Mouse (Mus musculus) c-Kit-positive CD71-positive TER-119-positive erythroid progenitor cells, embryonic 14.5 days (primary cell): ENCODE data around the gene Ppme1.

Source experiments
- DNase-seq: peaks from one replicate; pipeline ENCODE4 v3.0.0-alpha.2; 2013; ENCODE audit warnings: low spot score

The Ppme1 gene

DNA sequence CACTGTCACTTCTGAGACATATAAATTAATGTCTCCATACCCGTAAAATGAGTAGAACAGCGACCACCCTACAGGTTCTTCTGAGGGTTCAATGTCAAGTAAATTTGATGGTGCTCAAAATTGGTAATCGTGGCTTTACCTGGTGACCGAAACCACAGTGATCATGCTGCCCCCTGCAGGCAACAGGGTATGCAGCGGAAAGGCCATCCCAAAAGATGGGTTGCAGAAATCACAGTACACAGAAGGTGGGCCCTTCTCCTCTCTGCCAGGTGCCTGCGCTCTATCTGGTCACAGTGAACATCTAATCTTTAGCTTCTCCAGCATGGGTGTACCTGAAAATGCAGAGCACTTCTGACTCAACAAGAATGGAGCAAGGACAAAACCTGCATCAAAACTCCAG, 46.6 kb downstream of the Ppme1 start:
- no peak for DNase-seq

DNA sequence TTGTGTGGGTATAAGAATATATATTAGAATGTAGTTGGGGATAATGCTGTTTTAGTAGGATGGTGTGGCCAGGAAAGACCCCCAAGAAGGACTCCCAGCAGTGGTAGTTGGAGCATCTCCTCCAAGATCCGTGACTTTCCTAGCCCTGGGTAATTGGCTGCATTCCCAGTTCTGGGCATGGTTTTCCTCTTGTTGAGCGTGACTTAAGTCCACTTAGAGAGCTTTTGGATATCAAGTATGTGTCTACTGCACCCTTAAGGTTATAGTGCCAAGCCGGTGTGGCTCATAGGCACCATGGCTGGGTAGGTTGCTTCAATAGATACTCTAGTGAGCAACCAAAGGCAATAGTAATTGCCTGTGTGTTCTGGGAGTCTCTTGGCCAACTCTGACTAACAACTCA, 48.4 kb downstream of the Ppme1 start:
- DNase-seq: no peak

DNA sequence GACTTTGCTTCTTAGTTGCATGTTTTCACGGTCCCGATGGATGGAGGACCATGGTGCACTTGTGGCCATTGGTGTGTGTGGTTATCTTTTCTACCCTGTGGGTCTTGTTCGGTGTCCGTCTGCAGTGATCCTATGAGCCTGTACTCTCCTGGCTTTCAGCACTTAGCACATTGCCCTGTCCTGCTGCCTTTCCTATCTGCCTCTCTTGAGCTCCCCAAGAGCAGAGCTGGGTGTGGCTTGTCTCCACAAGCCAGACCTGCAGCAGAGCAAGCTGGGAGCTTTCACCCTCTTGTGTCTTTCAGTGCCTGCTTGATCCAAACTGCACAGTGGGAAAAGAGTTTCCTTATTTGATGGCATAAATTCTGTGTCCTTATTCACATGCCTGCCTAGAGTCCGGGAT, 54.6 kb downstream of the Ppme1 start:
- DNase-seq: peak; percentile 20

DNA sequence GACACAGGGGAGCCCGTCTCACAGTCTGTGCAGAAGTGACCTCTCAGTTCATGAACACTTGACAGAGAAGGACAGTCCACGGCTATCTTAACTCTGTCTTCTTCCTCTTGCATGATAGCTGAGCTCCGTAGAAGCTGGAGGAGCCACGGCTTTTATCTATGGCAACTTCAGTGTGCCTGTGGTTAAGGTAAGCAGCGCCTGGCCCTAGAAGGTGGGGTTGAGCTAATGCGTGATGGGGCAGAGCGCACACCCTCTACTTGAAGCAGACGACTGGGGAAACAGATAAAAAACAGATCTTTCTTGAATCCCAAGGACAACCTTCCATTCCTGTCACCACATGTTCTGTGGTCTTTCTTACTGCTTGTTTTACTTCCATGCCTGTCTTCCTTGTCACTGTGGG, 55.2 kb downstream of the Ppme1 start:
- no peak for DNase-seq

DNA sequence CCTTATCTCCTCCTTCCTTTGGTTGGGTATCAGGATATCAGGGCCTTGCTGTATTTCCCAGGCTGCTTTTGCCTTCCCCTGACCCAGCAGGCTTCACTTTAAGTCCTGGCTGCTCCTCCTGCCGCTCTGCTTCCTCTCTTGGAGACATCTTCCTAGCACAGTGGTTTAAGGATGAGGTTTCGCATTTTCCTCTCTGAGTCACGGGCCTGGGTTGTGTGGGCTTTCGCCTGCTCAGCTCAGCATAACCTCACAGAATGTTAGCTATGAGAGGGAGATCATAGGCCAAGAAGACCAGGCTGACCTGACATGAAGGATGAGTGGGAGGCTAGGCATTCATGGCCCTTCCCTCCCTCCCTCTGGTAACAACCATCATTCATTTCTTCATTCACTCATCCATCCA, 59.4 kb downstream of the Ppme1 start:
- no peak for DNase-seq

DNA sequence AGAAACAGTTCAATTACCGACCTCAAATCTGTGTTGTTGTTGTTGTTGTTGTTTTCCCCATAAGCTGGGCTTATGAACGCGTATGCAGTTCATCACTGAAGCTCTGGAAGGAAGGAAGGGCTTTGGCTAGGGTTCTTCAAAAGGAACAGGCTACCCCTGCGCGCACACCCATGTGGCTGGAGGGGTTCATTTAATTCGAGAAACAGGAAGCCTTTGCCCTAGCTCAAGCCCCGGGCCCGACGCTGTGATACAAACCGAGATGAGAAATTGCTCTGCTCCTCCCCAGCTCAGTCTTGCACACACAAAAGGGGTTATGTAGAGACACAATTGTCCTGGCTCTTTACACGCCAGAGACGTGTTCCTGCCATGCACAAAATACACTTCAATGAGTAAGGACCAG, 61.8 kb downstream of the Ppme1 start:
- no peak for DNase-seq

DNA sequence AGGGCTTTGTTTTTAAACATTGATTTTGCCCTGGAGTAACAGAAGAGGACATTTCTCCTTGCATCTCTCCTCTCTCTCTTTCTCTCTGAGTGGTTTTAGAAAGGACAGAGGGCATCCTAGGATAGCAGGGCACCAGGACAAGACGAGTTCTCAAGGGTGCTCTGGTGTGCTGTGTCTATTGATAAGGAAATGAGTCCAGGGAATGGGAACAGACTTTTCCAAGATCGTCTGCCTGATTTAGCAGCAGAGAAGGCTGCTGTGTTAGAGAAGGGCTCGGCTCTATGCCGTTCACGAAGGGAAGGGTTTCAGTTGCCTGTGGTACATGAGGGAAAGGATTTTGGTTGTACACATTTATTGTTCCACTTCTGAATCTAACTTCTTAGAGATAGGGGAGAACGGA, 62.4 kb downstream of the Ppme1 start:
- no peak for DNase-seq

DNA sequence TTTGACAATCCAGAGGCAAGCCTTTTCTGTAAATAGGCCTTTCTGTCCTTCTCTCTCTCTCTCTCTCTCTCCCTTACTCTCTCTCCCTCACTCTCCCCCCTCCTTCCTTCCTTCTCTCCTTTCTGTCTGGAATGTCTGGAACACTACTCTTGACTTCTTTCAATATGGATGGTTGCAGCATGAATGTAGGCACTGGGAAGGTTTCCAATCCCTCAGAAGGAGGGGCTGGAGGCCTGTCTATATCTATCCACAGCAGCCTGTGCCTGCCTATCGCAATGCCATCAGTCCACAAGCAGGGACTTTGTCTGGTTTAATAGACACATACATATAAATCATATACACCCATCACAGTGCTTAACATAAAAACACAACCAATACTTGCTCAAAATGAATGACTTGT, 62.9 kb downstream of the Ppme1 start:
- DNase-seq: no peak

DNA sequence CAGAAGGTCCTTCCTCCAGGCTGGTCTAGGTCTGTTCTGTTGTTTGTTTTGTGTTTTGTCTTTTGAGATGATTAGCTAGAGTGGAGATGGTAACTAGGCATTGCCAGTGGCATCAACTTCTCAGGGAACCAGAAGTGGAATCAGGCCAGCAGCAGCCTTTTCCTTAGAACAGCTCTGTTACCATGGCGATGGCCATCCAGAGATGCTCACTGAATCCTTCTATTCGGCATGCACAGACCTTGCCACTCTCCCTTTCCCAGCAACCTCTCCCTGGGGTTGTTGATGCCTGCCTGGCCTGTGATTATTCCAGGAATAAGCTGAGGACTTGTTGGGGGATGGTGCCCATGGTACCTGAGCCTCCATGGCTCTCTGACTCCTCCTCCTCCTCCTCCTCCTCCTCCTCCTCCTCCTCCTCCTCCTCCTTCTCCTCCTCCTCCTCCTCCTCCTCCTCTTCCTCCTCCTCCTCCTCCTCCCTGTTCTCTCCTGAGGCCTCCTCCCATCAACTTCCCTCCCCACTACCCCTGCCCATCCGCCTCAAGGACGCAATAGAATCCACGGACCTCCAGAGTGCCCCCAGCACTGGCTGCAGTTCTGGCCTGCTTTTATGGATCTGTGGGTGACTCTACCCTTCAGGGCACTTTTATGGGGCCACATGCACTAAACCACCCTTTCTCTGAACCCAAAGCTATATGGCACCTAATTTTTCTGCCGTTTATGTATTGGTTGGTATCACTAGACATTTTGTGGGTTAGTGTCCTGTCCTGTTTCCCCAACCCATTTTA, 64.0 kb downstream of the Ppme1 start:
- no peak for DNase-seq

DNA sequence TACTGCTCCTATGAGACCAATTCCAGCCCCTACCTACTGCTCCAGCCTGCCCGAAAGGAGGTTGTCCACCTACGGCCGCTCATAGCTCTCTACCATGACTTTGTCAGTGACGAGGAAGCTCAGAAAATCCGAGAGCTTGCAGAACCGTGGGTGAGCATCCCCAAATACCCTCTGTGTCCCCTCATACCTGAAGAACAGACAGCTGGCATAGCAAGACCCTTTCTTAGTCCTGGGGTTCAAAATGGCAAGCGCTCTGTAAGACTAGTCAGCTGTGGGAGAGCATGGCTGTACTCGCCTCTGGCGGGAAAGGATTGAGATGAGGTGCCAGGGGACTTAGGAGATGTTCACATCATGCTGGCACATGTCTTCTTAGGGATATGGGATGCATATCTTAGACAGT, 66.2 kb downstream of the Ppme1 start:
- DNase-seq: no peak

DNA sequence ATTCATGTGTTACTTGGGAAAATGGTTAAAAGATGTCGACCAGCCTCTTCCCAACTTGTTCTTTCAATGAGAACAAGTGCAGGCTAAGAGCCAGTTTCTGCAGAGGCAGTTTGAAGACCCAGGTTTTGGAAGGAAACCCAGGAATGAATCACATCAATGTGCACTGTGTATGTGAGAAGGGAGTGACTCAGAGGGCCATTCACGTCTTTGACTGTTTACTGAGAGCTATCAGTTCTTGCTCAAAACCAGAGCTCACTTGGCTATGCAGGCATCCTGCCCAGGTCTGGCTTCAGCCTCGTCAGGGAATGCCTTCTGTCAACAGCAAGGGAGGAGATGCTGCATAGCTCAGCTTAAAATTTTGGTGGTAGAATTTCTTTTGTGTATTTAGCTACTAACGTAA, 69.8 kb downstream of the Ppme1 start:
- no peak for DNase-seq

DNA sequence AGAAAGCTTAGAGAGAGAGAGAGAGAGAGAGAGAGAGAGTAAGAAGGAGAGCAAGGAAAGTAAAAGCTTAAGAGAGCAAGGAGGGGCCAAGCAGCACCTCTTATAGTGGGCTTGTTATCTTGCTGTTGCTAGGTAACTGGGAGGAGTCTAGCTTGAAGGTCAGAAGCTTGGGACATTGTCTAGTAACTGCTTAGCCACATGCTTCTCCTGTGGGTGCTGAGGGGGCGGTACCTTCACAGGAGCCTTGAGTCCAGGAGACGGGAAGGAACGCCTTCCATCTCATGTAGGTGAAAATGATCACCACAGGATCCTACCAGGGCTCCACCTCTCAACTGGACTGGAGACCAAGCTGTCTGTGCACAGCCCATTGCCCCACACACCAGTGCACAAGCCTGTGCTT, 70.7 kb downstream of the Ppme1 start:
- no peak for DNase-seq

DNA sequence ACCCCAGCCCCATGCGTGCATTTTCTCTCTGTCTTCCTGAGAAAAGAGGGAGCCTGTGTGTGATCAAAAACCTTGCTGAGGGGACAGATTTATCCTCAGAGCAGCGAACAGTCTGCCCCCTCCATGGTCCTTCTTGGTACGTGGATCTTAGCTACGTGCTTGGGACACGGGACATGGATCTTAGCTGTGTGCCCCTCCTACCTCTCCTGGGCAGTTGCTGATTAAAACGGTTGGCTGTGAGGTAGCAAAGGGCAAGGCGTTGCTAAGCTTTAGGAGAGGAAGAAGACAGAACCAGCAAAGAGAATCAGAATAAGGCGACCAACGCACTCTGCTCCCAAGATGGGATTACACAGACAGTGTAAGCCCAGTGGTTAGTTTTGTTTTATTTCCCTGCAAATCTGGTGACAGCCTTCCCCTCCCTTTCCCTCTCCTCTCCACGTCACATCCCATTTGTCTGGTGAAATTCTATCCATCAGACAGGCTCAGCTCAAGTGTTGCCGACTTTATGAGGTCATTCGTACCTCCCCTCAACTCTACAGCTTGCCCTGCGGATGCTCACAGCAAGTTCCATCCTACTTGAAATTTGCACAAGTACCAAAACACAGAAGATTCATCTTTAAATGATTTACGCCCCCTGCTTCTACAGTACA, 73.1 kb downstream of the Ppme1 start:
- no peak for DNase-seq

DNA sequence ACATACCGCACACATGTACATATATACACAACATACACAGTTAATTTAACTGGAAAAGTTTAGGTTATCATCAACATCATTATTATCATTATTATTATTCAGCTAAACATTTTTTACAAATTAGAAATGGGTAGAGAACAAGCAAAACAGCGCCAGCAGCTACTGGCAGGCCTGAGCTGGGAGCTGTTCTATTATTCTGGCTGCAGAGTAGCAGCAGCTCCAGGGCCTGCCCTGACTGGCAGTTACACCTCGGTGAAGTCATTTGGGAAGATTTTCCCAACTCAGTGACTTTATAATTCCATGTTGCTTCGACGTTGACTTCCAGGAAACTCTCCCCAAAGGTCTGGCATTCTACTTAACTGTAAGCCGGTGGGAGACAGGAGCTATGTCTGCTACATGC, 75.4 kb downstream of the Ppme1 start:
- no peak for DNase-seq

DNA sequence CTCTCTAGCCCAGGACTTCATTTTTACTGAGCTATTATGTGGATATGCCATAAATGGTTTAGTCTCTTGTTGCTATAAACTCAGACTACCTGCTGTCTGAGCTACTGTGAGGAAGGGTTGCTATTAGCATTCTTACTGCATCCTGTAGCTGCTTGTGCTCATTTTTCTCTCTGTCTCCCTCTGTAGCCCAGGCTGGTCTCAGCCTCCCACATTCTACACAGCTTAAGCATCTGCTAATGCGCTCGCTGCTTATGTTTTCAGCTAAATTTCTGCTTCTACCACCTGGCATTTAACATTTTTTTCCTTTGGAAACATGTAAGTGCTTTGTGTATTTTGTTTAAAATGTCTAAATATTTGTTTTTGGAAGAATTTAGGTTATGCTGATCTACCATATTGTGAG, 76.4 kb downstream of the Ppme1 start:
- DNase-seq: no peak

DNA sequence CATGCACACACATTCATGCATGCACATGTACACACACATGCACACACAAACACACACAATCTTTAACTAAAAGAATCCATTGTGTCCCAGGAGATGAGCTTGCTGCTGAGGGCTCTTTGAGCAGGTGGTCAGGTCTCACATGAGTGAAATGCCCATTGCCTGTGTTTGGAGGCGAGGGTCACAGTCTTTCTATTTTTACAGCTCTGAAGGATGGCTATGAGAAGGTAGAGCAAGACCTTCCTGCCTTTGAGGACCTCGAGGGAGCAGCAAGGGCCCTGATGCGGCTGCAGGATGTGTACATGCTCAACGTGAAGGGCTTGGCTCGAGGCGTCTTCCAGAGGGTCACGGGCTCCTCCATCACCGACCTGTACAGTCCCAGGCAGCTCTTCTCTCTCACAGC, 78.6 kb downstream of the Ppme1 start:
- DNase-seq: no peak

DNA sequence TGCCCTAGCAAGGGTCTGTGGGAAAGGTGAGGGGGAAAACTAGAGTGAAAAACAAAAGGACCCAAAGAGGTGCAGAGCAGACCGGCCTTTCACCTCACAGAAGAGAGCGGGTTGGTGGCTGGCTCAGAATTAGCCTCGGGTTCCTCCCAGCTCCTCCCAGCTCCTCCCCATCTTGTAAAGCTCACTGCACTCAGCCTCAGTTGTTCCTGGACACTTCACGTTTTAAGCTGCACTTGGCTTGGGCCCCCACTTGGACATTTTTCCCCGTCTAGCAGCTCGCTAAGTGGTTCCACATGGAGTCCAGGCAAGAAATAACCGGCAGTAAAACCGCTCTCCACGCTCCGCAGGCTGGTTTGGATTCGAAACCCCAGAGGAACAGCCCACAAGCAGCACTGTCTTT, 83.5 kb downstream of the Ppme1 start:
- no peak for DNase-seq

DNA sequence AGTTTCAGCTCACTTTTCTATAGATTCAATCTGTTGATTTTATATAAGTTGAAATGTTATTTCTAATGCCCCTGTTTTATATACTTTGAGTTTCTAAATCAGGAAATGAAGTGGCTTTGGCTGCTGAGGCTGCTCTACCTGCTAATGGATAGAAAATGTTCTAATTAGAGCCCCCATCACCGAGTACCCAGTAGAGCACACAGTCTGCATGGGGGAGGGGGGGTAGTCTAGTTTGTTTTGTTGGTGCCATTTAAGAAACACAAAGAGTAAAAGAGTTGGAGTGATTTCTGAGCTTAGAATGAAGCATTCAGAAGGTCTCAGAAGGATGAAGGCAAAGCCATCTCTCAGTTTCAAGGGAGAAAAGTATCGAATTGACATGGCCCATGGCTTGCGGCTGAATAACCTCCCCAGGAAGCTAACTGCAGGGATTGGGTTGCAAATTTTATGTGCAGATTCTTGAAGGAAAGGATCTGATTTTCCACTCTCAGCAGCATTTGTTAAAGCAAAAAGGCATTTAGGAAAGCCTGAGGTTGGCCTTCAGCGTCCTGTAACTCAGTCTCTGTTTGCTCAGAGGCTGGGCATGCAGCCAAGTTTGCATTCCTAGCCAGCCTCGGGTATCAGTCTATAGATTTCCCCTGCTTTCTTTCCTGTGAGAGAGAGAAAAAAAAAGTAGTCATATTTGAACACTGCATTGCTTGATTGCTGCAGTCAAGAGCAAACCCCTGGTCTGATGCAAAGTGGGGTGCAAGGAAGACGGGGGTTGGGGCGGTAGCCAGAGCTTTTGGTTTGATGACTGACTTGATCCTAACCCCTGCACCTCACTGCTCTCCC, 84.1 kb downstream of the Ppme1 start:
- DNase-seq: no peak

DNA sequence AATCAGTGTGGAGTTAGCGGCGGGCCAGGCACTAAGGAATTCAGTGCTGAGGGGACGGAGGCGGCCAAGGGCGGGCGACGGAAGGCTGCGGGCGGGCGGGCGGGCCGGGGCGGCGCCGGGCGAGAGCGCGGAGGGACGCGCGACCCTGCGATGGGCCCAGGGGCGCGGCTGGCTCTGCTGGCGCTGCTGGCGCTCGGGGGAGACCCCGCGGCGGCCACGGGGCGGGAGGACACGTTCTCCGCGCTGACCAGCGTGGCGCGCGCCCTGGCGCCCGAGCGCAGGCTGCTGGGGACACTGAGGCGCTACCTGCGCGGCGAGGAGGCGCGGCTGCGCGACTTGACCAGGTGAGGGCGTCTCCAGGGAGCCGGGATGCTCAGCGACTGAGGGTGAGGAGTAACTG, 86.7 kb downstream of the Ppme1 start, which contains the start of gene P4ha3:
TSS of gene P4ha3 (plus strand) at position 138 of the 400 bp plus-strand sequence.
- DNase-seq: no peak

DNA sequence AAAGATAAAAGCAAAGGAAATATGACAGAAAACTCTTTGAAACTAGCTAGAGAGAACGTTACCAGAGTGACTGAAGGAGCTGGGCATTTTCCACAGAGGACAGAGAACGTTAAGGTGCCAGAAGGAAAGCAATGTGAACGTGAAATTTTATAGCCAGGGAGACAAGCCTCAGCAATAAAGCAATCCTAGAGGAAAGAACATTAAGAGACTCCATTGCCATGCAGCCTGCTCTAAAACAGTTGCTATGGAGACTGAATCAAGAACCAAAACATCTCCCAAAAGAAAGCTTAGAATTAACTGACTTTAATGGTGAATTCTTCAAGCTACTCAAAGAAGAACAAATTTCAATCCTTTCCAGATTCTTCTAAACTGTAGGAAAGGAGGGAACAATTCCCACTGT, 88.8 kb downstream of the Ppme1 start:
- no peak for DNase-seq

DNA sequence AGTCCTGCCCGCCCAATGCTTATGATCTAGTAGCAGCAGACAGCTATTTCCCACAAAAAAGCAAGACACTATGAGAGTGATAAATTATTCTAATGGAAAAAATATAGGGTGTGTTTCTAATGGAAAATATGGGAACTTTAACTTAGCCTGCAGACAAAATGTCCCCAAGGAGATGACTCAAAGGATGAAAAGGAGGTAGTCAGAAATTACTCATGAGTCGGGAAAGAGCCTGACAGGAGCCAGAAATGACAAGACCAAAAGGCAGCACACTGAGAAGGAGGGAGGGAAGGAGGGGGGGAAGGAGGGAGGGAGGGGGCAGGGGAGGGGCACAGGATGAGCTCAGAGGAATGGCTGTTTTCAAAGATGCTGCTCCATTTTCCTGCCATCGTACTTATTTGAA, 90.5 kb downstream of the Ppme1 start:
- DNase-seq: no peak

DNA sequence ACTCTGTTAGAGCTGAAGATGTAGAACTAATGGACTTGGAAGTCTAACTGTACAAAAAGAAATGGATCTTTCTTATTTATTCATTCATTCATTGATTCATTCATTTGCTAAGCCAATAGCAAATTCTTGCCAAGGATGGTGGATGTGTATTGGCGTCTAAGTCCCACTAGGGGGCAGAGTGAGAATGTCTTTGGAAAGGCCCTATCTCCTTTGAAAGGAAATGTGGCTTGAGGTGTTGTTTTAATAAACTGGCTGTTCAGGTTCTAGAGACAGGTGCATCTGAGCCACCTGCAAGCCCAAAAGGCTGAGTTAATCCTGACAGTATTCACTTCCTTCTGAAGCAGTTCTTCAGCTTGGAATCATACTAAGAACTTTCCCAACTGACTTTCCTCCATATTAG, 92.3 kb downstream of the Ppme1 start:
- DNase-seq: peak; percentile 64
